Mouse (Mus musculus): ENCODE data around the gene Olfr918.
A peak's percentile ranks its signal among the peaks of the same experiment; 100 is the strongest.

Olfr918 gene

GRCm38 (mm10) chr9:38674501-38674900, at the start of gene Olfr918:
Gene Olfr918 (minus strand): TSS chr9:38674601.
- DNase-seq (ENCODE audit: low spot score): no peak

GRCm38 (mm10) chr9:38724044-38724443, 49.6 kb upstream of the Olfr918 start:
- DNase-seq (ENCODE audit: low spot score): no peak

- peak; percentile 21 for DNase-seq (ENCODE audit: low spot score)
Observed at GRCm38 (mm10) chr9:38718927-38719441, 44.6 kb upstream of the Olfr918 start.

- peak; percentile 43 for DNase-seq (ENCODE audit: low spot score)
Observed at GRCm38 (mm10) chr9:38718102-38718501, 43.7 kb upstream of the Olfr918 start, which contains the start of gene Vwa5a. Gene Vwa5a (plus strand): TSS chr9:38718268.

- DNase-seq (ENCODE audit: low spot score): no peak
Observed at GRCm38 (mm10) chr9:38672887-38673286, 1.5 kb downstream of the Olfr918 start.

GRCm38 (mm10) chr9:38665742-38666141, 8.7 kb downstream of the Olfr918 start, which contains the start of gene Olfr917:
Gene Olfr917 (minus strand): TSS chr9:38665842.
- DNase-seq (ENCODE audit: low spot score): no peak

GRCm38 (mm10) chr9:38659775-38660174, 14.6 kb downstream of the Olfr918 start, which contains the start of gene Olfr916:
Gene Olfr916 (minus strand): TSS chr9:38659875.
- no peak for DNase-seq (ENCODE audit: low spot score)

GRCm38 (mm10) chr9:38632406-38632805, 42.0 kb downstream of the Olfr918 start:
- DNase-seq (ENCODE audit: low spot score): no peak
